Mouse (Mus musculus) erythroblast, adult 5-6 weeks (primary cell): ENCODE measurements around the gene Pianp. TPM values are rescaled to one million over a fixed set of nuclear protein-coding genes. Genes with fewer than 3 reads are reported as not detected.

Experiments
- ATAC-seq: replicated peaks from 2 replicates; pipeline ENCODE4 v1.8.0; 2016; ENCODE audit warnings: moderate number of reproducible peaks, mild to moderate bottlenecking, moderate TSS enrichment, inconsistent platforms; ENCODE audit not compliant: poor library complexity, low FRiP score, severe bottlenecking
- total RNA-seq, 2 experiments: library from RNA; stranded (forward) in 1 of 2; stranded (reverse) in 1 of 2; fragments of 150-400 nt in 1 of 2; fragments of 200-764, 138-1000 nt in 1 of 2; gene quantifications; 2 replicates each; pipeline versions ENCODE4 v1.2.3 to v1.2.4; 2015 to 2017; ENCODE audit warnings: low replicate concordance in 2 of 2

The Pianp gene
- total RNA-seq (2015; ENCODE audit: low replicate concordance): not detected in 2 replicates
- total RNA-seq (2017; ENCODE audit: low replicate concordance): not detected in 2 replicates

- no peak for ATAC-seq
These were observed at the start of gene Pianp for GRCm38 (mm10) chr6:124996551-124997501. Pianp (plus strand) TSS chr6:124996694.

- no peak for ATAC-seq
These were observed 42.3 kb upstream of the Pianp start for GRCm38 (mm10) chr6:124953991-124954715.

GRCm38 (mm10) chr6:124955212-124955611, 41.3 kb upstream of the Pianp start:
- ATAC-seq: no peak

GRCm38 (mm10) chr6:124958127-124958526, 38.4 kb upstream of the Pianp start:
- no peak for ATAC-seq

- ATAC-seq: no peak
These were observed 36.5 kb upstream of the Pianp start for GRCm38 (mm10) chr6:124959960-124960359.

- ATAC-seq: no peak
These were observed 35.5 kb upstream of the Pianp start for GRCm38 (mm10) chr6:124961021-124961420.

- no peak for ATAC-seq
These were observed 31.9 kb upstream of the Pianp start for GRCm38 (mm10) chr6:124964638-124965037.

GRCm38 (mm10) chr6:124965088-124965719, 31.3 kb upstream of the Pianp start, which contains the start of gene Cops7a:
Cops7a (minus strand) TSS chr6:124965538.
- peak; percentile 93 for ATAC-seq

GRCm38 (mm10) chr6:124965747-124966146, 30.7 kb upstream of the Pianp start:
- 0 out of 2 replicates have a peak, but pooled peaks have one; percentile 19 for ATAC-seq

- ATAC-seq: no peak
These were observed 29.9 kb upstream of the Pianp start for GRCm38 (mm10) chr6:124966466-124967118.

GRCm38 (mm10) chr6:124967766-124968165, 28.7 kb upstream of the Pianp start:
- ATAC-seq: no peak

GRCm38 (mm10) chr6:124992241-124992640, 4.3 kb upstream of the Pianp start:
- ATAC-seq: no peak

GRCm38 (mm10) chr6:124993365-124993764, 3.1 kb upstream of the Pianp start:
- no peak for ATAC-seq

GRCm38 (mm10) chr6:124993876-124994275, 2.6 kb upstream of the Pianp start:
- no peak for ATAC-seq

GRCm38 (mm10) chr6:124995246-124995645, 1.2 kb upstream of the Pianp start:
- no peak for ATAC-seq

GRCm38 (mm10) chr6:124995831-124996403, 577 bp upstream of the Pianp start:
- no peak for ATAC-seq

GRCm38 (mm10) chr6:124998066-124998465, 1.6 kb downstream of the Pianp start:
- no peak for ATAC-seq

GRCm38 (mm10) chr6:124999091-124999490, 2.6 kb downstream of the Pianp start:
- no peak for ATAC-seq

- ATAC-seq: no peak
These were observed 3.1 kb downstream of the Pianp start for GRCm38 (mm10) chr6:124999546-124999945.
